Mouse (Mus musculus) gastrocnemius, postnatal 25 days (tissue): ENCODE results near the gene Hexa. TPM values are rescaled to one million over a fixed set of nuclear protein-coding genes. Genes with fewer than 3 reads are reported as not detected.

ENCODE experiments used
- DNase-seq: peaks from one replicate; pipeline ENCODE4 v3.0.0; 2022
- long read RNA-seq, 2 experiments: library from polyadenylated mRNA; stranded (forward); transcript quantifications; one replicate each; pipeline ENCODE4 v2.0.0; 2021
- total RNA-seq, 2 experiments: library from RNA; stranded (reverse); gene quantifications; 1 replicate in 1 of 2; 2 replicates in 1 of 2; pipeline ENCODE4 v1.2.3; 2021

Hexa gene
- total RNA-seq: 10 to 100 TPM; 21.6 to 29.0 TPM
- long read RNA-seq, experiment 1, transcript Hexa-201 (14 exons, 1,996 nt): major isoform, 23 of 24 reads
- long read RNA-seq, experiment 1, partial matches to known transcripts: 1 of 24 reads
- long read RNA-seq, experiment 1, other reads (novel, unspliced or antisense): 0 of 24 reads
- long read RNA-seq, experiment 2, transcript Hexa-201 (14 exons, 1,996 nt): major isoform, 33 of 42 reads
- long read RNA-seq, experiment 2, partial matches to known transcripts: 5 of 42 reads
- long read RNA-seq, experiment 2, other reads (novel, unspliced or antisense): 4 of 42 reads

DNA sequence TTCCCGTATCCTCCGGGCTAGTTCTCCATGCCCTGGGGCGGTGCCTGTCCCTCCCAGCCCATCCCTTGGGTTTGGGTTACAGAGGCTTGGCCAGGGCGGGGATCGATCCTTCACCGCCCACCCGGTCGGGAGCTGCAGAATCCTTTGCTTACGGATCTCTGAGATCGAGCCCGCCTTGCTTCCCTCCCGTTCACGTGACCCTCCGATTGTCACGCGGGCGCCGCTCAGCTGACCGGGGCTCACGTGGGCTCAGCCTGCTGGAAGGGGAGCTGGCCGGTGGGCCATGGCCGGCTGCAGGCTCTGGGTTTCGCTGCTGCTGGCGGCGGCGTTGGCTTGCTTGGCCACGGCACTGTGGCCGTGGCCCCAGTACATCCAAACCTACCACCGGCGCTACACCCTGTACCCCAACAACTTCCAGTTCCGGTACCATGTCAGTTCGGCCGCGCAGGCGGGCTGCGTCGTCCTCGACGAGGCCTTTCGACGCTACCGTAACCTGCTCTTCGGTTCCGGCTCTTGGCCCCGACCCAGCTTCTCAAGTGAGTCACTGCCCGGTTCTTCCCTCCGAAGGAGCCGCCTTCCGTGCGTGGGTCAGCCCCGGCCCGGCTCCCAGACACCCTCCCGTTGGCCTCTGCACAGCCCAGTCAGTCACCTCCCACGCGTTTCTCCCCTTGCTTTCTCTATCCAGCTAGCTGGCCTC lies at the start of gene Hexa, which contains the start of gene Tmem202:
Gene Hexa, plus strand, starts transcription at position 100 of the 697 bp plus-strand sequence.
Gene Tmem202, minus strand, starts transcription at position 407 of the 697 bp plus-strand sequence.
- DNase-seq: peak; percentile 81

DNA sequence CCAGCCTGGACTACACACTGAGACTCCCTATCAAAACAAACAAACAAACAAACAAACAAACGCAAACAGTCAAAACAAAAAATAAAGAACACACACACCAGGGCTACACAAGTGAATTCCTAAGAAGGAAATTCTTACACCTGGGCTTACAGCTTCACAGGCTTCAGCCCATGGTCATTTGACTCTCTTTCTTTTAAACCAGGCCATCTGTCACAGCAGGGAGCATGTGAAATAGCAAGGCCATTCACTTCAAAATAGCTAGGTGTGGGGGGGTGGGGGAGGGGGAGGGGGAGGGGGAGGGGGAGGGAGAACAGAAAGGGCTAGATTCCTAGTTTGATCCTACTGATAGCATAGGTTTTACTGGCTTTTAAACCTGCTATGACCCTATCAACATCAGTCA lies 31.2 kb upstream of the Hexa start:
- no peak for DNase-seq

DNA sequence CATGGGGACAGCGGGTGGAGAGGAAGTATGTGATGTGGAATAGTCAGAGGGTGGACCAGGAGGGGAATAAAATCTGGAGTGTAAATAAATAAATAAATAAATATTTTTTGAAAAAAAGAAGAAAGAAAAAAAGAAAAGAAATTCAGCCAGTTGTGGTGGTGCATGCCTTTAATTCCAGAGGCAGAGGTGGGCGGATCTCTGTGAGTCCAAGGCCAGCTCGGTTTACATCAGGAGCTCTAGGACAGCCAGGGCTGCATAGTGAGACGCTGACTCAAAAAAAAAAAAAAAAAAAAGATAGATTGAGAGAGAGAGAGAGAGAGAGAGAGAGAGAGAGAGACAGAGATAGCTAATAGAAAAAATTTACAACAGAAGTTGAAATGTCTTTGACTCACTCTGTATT lies 27.0 kb upstream of the Hexa start:
- no peak for DNase-seq

DNA sequence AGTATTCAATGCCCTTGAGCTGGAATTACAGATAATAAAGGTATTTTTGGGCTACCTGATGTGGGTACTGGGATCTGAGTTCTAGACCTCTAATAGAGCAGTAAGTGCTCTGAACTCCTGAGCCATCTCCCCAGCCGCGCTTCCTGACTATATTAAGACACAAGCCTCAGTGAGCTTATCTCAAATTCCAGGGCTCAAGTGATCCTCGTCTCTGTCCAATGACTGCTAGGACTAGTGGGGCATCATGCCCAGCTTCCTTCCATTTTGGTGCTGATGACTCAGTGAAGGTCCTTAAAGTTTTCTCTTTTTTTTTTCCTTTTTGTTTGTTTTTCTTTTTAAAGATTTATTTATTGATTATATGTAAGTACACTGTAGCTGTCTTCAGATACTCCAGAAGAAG lies 24.3 kb upstream of the Hexa start:
- no peak for DNase-seq

DNA sequence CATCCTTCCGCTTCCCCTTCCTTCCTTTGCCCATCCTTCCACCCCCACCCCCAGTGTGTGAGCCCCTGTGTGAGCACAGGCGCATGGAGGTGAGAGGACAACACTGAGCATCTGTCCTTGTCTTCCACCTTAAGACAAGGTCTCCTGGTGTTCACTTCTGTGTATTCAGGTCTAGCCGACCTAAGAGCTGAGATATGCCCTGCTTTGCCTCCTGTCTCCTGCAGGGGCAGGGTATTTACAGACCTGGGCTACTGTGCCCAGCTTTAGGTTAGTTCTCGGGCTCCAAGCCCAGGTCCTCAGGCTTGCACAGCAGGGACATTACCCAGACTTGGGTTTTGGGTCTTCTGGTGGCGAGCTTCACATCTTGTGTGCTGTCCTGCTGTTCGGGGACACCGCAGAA lies 22.2 kb upstream of the Hexa start:
- no peak for DNase-seq

DNA sequence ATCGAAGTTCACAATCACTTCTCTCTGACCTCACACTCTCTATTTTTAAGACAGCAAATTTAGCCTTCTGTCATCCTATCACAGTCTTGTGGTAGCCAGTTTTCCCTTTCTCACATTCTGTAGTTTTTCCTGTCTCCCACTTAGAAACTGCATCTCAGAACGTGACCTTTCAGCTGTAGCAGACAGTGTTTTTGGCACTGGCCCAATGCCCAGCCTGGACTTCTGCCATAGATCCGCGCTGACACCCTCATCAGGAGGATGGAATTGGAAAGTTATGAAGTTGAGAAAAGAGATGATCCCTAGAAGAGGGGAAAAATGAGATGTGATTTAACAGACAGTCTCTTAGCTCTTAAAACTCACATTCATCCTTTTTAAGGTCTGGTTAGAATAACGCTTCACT lies 20.4 kb upstream of the Hexa start:
- DNase-seq: no peak

DNA sequence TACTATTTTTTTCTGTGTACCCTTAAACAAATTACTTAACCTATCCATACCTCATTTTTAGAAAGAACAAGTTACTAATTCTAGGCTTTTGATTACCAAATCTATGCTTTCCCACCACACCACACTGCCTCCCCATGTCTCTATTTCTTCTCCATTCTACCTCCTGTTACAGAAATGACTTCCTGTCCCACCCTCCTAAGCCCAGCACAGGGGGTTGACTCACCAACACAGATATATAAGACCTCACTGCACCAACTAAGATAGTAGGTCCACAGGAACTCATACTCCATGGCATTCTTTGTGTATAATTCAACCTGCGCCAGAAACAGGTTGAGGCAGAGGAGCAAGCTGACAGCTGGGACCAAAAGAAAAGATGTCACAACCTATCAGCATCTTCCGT lies 19.9 kb upstream of the Hexa start:
- no peak for DNase-seq

- no peak for DNase-seq
Observed at GRCm38 (mm10) chr9:59522906-59523305, 16.4 kb upstream of the Hexa start.

GRCm38 (mm10) chr9:59526727-59527126 lies 12.6 kb upstream of the Hexa start:
- DNase-seq: no peak

- DNase-seq: no peak
Observed at GRCm38 (mm10) chr9:59527580-59527979, 11.8 kb upstream of the Hexa start.

- no peak for DNase-seq
Observed at GRCm38 (mm10) chr9:59528274-59528673, 11.1 kb upstream of the Hexa start.

GRCm38 (mm10) chr9:59531645-59532044 lies 7.7 kb upstream of the Hexa start:
- no peak for DNase-seq

- DNase-seq: no peak
Observed at GRCm38 (mm10) chr9:59533422-59533821, 5.9 kb upstream of the Hexa start.

- DNase-seq: peak; percentile 72
Observed at GRCm38 (mm10) chr9:59533889-59534288, 5.5 kb upstream of the Hexa start.

GRCm38 (mm10) chr9:59537651-59538050 lies 1.7 kb upstream of the Hexa start:
- peak; percentile 30 for DNase-seq

DNA sequence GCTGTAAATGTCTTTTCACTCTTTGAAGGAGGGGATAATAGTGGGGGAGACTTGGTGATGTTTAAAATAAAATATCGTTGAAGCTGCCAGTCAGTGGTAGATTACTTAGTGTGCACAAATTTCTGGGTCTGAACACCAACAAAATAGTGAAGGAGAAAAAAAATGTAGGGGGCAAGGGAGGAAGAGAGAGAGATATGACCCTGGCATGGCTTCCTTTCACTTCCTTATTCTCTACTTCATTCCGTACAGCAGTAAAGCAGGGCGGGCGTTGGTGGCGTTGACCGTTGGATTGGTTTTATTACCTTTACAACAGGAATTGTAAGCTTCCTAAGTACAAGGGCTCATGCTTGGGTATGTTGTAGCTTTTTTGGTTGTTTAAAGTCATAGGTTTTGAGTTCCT lies 2.3 kb downstream of the Hexa start:
- DNase-seq: no peak

- DNase-seq: no peak
Observed at GRCm38 (mm10) chr9:59542766-59543324, 3.5 kb downstream of the Hexa start.

- no peak for DNase-seq
Observed at GRCm38 (mm10) chr9:59544739-59545138, 5.4 kb downstream of the Hexa start.

GRCm38 (mm10) chr9:59547869-59548268 lies 8.5 kb downstream of the Hexa start:
- DNase-seq: no peak

GRCm38 (mm10) chr9:59548961-59549487 lies 9.7 kb downstream of the Hexa start:
- DNase-seq: no peak

- no peak for DNase-seq
Observed at GRCm38 (mm10) chr9:59550077-59550476, 10.7 kb downstream of the Hexa start.

DNA sequence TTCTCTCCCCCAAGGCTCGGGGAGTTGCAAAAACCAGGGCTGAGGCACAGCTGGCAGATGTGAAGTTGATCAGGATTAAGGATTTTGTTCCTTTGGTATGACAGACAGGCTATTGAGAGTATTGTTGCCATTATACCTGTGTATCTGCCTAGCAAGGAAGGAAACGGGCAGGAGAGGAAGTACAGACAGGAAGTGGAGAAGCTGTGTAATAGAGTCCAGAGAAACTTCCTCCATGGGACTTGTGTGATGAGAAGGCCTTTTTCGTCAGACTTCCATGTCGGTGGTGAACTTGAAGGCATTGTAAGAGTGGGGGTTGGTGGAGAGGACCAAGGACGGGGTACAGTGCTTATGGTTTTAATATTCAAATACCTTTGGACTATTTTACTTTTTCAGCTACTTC lies 11.7 kb downstream of the Hexa start:
- no peak for DNase-seq

GRCm38 (mm10) chr9:59551620-59552031 lies 12.3 kb downstream of the Hexa start:
- DNase-seq: peak; percentile 49
